Mouse (Mus musculus): ENCODE measurements around the gene Rnf150.

DNA sequence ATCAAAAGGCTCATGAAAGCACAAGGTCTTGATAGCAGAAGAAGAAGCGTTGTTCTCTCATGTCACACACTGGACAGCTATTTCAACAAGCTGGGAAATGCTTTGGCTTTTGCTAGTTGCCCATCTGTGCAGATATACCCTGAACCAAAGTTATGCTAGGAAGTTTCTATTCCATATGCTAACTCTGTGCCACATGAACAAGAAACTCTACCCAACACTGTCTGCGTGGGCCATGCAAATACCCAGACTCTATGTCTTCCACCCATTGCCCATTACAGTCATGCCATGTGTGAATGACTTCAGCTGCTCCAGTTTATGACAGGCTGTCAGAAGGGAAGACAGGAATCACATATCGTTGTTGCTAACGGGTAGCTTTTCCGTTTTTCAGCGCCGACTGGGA lies 140.0 kb downstream of the Rnf150 start:
- TF ChIP-seq CTCF (IDR thresholded peaks at IDR 0.05; ENCODE audit: low read depth, low read length) (no peak), POLR2A (IDR thresholded peaks at IDR 0.05; ENCODE audit: borderline replicate concordance, low read depth, low read length) (no peak)
